Mouse (Mus musculus) cerebral cortex, adult 2 months (tissue): ENCODE results near the gene Psmd8.

Source experiments
- WGBS: fragments of 180-500 bp; shearing (Covaris S2); methylation state at CpG from one replicate; pipeline ENCODE4 v1.1.7; 2018; 5-methylcytosine and 5-hydroxymethylcytosine counted together

The Psmd8 gene

GRCm38 (mm10) chr7:29137429-29137828 is 43.1 kb downstream of the Psmd8 start:
- 63% methylated on average over 16 of the region's 16 CpGs for WGBS

GRCm38 (mm10) chr7:29134693-29135386 is 45.7 kb downstream of the Psmd8 start, which contains the start of gene Rasgrp4:
TSS of gene Rasgrp4 (plus strand) at chr7:29134851.
- WGBS, result 3% methylated on average over 17 of the region's 20 CpGs

- 6% methylated on average over 4 of the region's 4 CpGs for WGBS
These were observed 46.3 kb downstream of the Psmd8 start for GRCm38 (mm10) chr7:29134230-29134629.

GRCm38 (mm10) chr7:29128725-29129124 is 51.8 kb downstream of the Psmd8 start:
- WGBS, result 78% methylated on average over 2 of the region's 2 CpGs

- WGBS, result 46% methylated on average over 7 of the region's 7 CpGs
These were observed 54.2 kb downstream of the Psmd8 start for GRCm38 (mm10) chr7:29126173-29126915.

GRCm38 (mm10) chr7:29124970-29125369 is 55.5 kb downstream of the Psmd8 start, which contains the start of gene Ryr1:
TSS of gene Ryr1 (minus strand) at chr7:29125179.
- 5% methylated on average over 16 of the region's 16 CpGs for WGBS
